Mouse (Mus musculus): ENCODE data around the gene AC140267.1.

- no peak for TF ChIP-seq POLR2A (IDR thresholded peaks at IDR 0.05; ENCODE audit: extremely low read depth, insufficient read depth, low read length)
- no peak for TF ChIP-seq CTCF (IDR thresholded peaks at IDR 0.05; ENCODE audit: low read depth, low read length)
Measured at GRCm38 (mm10) chr15:80223751-80224150, 11.9 kb upstream of the AC140267.1 start.
